Mouse (Mus musculus) kidney, adult 2 months (tissue): ENCODE results near the gene E130114P18Rik.

Experiments
- CTCF ChIP-seq: fragments of 200-500 bp; conservative IDR thresholded peaks from 2 replicates; pipeline ENCODE4 v1.5.1; 2011; ENCODE audit warnings: low read depth, mild to moderate bottlenecking, control low read depth, low read length, moderate library complexity, mixed read lengths; ENCODE audit not compliant: insufficient read depth, insufficient read length
- POLR2A ChIP-seq: fragments of 200-500 bp; IDR thresholded peaks from one replicate; pipeline ENCODE4 v1.6.1; 2011; ENCODE audit warnings: low read depth, low read length, control low read depth

DNA sequence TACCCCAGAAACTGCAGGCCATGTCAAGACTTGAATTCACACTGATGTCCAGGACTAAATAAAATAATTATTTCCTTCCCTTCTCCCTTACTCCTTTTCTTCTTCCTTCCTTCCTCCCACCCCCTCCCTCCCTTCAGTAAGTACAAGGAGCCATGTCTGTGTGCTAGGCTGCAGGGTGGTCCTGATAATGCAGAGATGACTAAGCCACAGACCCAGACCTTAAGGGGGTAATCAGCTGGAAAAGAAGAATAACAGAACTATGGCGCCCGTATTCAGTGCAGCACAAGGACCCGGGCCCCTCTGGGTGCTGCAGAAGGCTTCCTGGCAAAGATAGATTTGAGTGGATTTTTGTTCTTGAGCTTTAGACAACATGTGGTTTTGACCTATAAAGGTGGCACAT is 108.1 kb downstream of the E130114P18Rik start:
- no peak for TF ChIP-seq CTCF
- no peak for TF ChIP-seq POLR2A
